Mouse (Mus musculus): Measurements from ENCODE around the gene Zfp592. TPM values are rescaled to one million over a fixed set of nuclear protein-coding genes. Genes with fewer than 3 reads are reported as not detected.

The Zfp592 gene
- total RNA-seq, 2 experiments from 2014 or later, result 21.2 to 22.9 TPM

DNA sequence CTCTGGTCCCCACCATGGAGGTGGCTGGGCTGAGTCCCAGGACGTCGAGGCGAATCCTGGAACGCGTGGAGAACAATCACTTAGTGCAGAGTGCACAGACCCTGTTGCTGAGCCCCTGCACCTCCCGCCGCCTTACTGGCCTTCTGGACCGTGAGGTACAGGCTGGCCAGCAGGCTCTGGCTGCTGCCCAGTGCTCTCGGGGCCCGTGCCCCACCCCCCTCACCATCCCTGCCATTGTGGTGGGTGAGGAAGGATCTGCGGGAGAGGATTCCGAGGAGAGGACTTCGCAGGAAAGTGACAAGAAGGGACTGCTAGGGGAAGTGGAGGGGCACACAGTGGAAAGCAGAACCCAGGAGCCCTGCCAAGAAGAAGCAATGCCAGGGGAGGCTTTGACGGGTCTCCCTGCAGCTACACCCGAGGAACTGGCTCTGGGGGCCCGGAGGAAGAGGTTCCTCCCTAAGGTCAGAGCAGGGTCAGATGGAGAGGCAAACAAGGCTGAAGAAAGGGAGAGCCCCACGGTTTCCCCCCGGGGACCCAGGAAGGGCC is 100.0 kb downstream of the Zfp592 start:
- intact Hi-C loops (cut with DNase I), result no loop called here
- no peak for DNase-seq (ENCODE audit: extremely low spot score in 1 of 2, low spot score in 2 of 2)

DNA sequence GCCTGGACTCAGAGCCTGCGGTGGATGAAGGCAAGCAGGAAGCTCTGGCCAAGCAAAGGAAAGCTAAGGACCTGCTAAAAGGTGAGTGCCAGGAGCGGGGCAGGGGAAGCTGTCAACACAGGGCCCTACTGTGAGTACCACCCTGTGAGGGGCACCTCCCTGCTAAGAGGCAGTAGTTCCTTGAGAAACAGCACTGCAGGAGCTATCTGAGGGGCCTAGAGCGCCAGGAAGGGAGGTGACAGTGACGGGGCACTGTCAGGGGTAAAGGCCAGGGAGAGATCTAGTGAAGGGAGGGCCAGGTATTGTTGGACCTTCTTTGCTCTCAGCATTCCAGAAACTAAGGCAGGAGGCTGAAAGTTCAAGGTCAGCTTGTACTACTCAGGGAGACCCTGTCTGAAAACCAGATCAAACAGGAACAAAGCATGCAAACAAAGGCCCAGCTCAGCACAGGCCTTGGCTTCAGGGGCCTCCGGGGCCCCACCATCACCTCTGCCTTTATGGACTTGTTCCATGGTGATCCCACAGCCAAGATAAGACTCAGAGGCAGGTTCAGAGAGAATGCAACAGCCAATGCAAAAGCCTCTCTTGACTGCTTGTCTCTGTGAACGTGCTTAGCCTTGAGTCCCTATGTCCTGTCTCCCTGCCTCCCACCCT is 100.8 kb downstream of the Zfp592 start:
- intact Hi-C loops (cut with DNase I), result no loop called here
- no peak for DNase-seq (ENCODE audit: extremely low spot score in 1 of 2, low spot score in 2 of 2)

Other genes starting within 250 kb of the Zfp592 start
- 10 to 100 TPM; 30.9 to 34.0 TPM for gene Iqgap1, start 167.7 kb upstream of the Zfp592 start, total RNA-seq (2021)
- gene Zscan2, start 132.8 kb upstream of the Zfp592 start, total RNA-seq (2021), result 10 to 100 TPM; 12.5 to 14.2 TPM
- gene Wdr73, start 92.4 kb upstream of the Zfp592 start, total RNA-seq (2021), result 10 to 100 TPM; 25.4 to 28.3 TPM
- gene Nmb, start 88.6 kb upstream of the Zfp592 start, total RNA-seq (2021), result 1 to 10 TPM; 7.6 to 7.8 TPM
- 10 to 100 TPM; 57.5 to 61.8 TPM for gene Sec11a, start 45.9 kb upstream of the Zfp592 start, total RNA-seq (2021)
- under 1 TPM; 0.49 to 0.61 TPM for gene Alpk3, start 63.9 kb downstream of the Zfp592 start, total RNA-seq (2021)
- under 1 TPM in 1 of 2 experiments, not detected in 1; 0.15 TPM for gene Slc28a1, start 121.1 kb downstream of the Zfp592 start, total RNA-seq (2021)
- 1 to 10 TPM; 3.2 to 3.6 TPM for gene Pde8a, start 219.9 kb downstream of the Zfp592 start, total RNA-seq (2021)

Data from left cerebral cortex, postnatal 10 days (tissue).